Mouse (Mus musculus) brain, embryonic 18.5 days (tissue): ENCODE data around the gene Mmp14.

Experiments used
- DNase-seq: peaks from one replicate; pipeline ENCODE4 v3.0.0-alpha.2; 2012; ENCODE audit warnings: low read depth, low spot score

Gene Mmp14

GRCm38 (mm10) chr14:54433941-54434531 is 2.6 kb downstream of the Mmp14 start:
- no peak for DNase-seq

- DNase-seq = no peak
These were observed 3.9 kb downstream of the Mmp14 start for GRCm38 (mm10) chr14:54435194-54435918.

- DNase-seq = no peak
These were observed 7.7 kb downstream of the Mmp14 start for GRCm38 (mm10) chr14:54439155-54439554.

- DNase-seq = no peak
These were observed 8.2 kb downstream of the Mmp14 start for GRCm38 (mm10) chr14:54439610-54440009.

GRCm38 (mm10) chr14:54440538-54440937 is 9.1 kb downstream of the Mmp14 start:
- DNase-seq = no peak

GRCm38 (mm10) chr14:54441365-54441764 is 10.0 kb downstream of the Mmp14 start:
- no peak for DNase-seq

- no peak for DNase-seq
These were observed 11.1 kb downstream of the Mmp14 start for GRCm38 (mm10) chr14:54442548-54442947.

- no peak for DNase-seq
These were observed 11.8 kb downstream of the Mmp14 start for GRCm38 (mm10) chr14:54443196-54443595.

GRCm38 (mm10) chr14:54443712-54444618 is 12.6 kb downstream of the Mmp14 start:
- DNase-seq = no peak

GRCm38 (mm10) chr14:54445476-54445875 is 14.1 kb downstream of the Mmp14 start:
- no peak for DNase-seq

- no peak for DNase-seq
These were observed 22.2 kb downstream of the Mmp14 start for GRCm38 (mm10) chr14:54453566-54453965.

- no peak for DNase-seq
These were observed 23.5 kb downstream of the Mmp14 start for GRCm38 (mm10) chr14:54454669-54455528.

GRCm38 (mm10) chr14:54457907-54458569 is 26.6 kb downstream of the Mmp14 start:
- DNase-seq = no peak

GRCm38 (mm10) chr14:54462146-54462545 is 30.7 kb downstream of the Mmp14 start:
- DNase-seq = no peak

- DNase-seq = no peak
These were observed 31.9 kb downstream of the Mmp14 start for GRCm38 (mm10) chr14:54463108-54463958.

GRCm38 (mm10) chr14:54463959-54464292 is 32.5 kb downstream of the Mmp14 start, which contains the start of gene Lrp10:
Gene Lrp10 (plus strand): TSS chr14:54464137.
- DNase-seq = no peak

- no peak for DNase-seq
These were observed 33.0 kb downstream of the Mmp14 start for GRCm38 (mm10) chr14:54464293-54465005.

GRCm38 (mm10) chr14:54471467-54471866 is 40.1 kb downstream of the Mmp14 start:
- DNase-seq = no peak

GRCm38 (mm10) chr14:54472671-54473070 is 41.3 kb downstream of the Mmp14 start:
- no peak for DNase-seq
